Mouse (Mus musculus) liver, adult 2 months (tissue): ENCODE results near the gene Mrvi1. TPM values are rescaled to one million over a fixed set of nuclear protein-coding genes. Genes with fewer than 3 reads are reported as not detected.

Experiments used
- DNase-seq: peaks from one replicate; pipeline ENCODE4 v3.0.0-alpha.2; 2011; ENCODE audit warnings: low read depth, low spot score; ENCODE audit errors: extremely low read depth
- H3K27ac ChIP-seq: fragments of 200-500 bp; replicated peaks from 2 replicates; pipeline ENCODE4 v1.5.1; 2012; ENCODE audit warnings: low read depth, mild to moderate bottlenecking, control low read depth, inconsistent platforms, low read length; ENCODE audit not compliant: insufficient read depth
- H3K27me3 ChIP-seq: fragments of 200-500 bp; 2 replicates; pipeline ENCODE4 v1.6.1; 2012; ENCODE audit warnings: mild to moderate bottlenecking, moderate library complexity, low read length, inconsistent platforms; ENCODE audit not compliant: control insufficient read depth, insufficient read depth
- H3K36me3 ChIP-seq: fragments of 200-500 bp; 2 replicates; pipeline ENCODE4 v1.6.1; 2012; ENCODE audit warnings: low read length, inconsistent platforms; ENCODE audit not compliant: control insufficient read depth, insufficient read depth
- H3K4me1 ChIP-seq: fragments of 200-500 bp; 2 replicates; pipeline ENCODE4 v1.6.1; 2011; ENCODE audit warnings: low read length; ENCODE audit not compliant: control insufficient read depth, insufficient read depth
- H3K4me3 ChIP-seq: fragments of 200-500 bp; 2 replicates; pipeline ENCODE4 v1.5.1; 2011; ENCODE audit warnings: low read depth, mild to moderate bottlenecking, control low read depth, low read length, moderate library complexity; ENCODE audit not compliant: insufficient read depth
- H3K79me2 ChIP-seq: fragments of 200-500 bp; 2 replicates; pipeline ENCODE4 v1.6.1; 2012; ENCODE audit warnings: inconsistent platforms, mild to moderate bottlenecking, low read length, moderate library complexity; ENCODE audit not compliant: control insufficient read depth, insufficient read depth
- H3K9ac ChIP-seq: fragments of 200-500 bp; 2 replicates; pipeline ENCODE4 v1.6.1; 2012; ENCODE audit warnings: low read depth, mild to moderate bottlenecking, control low read depth, inconsistent platforms, low read length
- CTCF ChIP-seq: fragments of 200-500 bp; IDR thresholded peaks from 2 replicates; pipeline ENCODE4 v1.5.1; 2011; ENCODE audit warnings: low read depth, low read length, control low read depth
- POLR2A ChIP-seq: fragments of 200-500 bp; IDR thresholded peaks from 2 replicates; pipeline ENCODE4 v1.6.1; 2011; ENCODE audit warnings: low read length, control low read depth; ENCODE audit not compliant: insufficient read depth; ENCODE audit errors: extremely low read depth
- WGBS: fragments of 180-500 bp; shearing (Covaris S2); methylation state at CpG from one replicate; pipeline ENCODE4 v1.1.7; 2018; 5-methylcytosine and 5-hydroxymethylcytosine counted together
- polyA plus RNA-seq: library from polyadenylated mRNA; depleted of rRNA; stranded (reverse); fragments of >200 nt; gene quantifications from 2 replicates; pipeline ENCODE4 v1.2.3, GENCODE M21; 2012
- total RNA-seq: library from RNA; depleted of rRNA; stranded (reverse); fragments of >200 nt; gene quantifications from 2 replicates; pipeline ENCODE4 v1.2.3, GENCODE M21; 2014

Gene Mrvi1
- total and polyA plus RNA-seq, 2 experiments, result 0.55 to 1.3 TPM

DNA sequence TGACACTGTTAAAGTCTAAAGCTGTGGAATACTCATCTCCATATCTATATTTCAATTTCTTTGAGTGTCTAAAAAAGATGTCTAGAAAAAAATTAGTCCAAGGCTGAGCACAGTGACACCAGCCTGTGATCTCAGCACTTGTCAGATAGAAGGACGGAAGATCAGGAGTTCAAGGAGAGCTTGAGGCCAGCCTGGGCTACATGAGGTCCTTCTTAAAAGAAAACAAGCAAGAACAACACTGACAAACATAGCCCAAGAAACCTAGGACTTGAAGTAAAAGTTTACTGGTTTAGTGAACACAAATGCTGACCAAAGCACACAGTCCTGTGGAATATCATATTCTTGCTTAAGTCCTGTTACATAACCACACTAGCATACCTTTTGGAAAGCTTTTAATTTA lies 148.2 kb downstream of the Mrvi1 start:
- no peak overlapping the region for H3K9ac ChIP-seq
- 95% methylated on average over 1 of the region's 1 CpGs for WGBS
- TF ChIP-seq POLR2A (no peak), CTCF (no peak)
- peaks cover 27% of the 10 kb centered on the region for H3K36me3 ChIP-seq
- H3K27me3 ChIP-seq, result no peaks in the 10 kb centered on the region
- no peak overlapping the region for H3K4me3 ChIP-seq
- H3K4me1 ChIP-seq, result peaks cover 6% of the 10 kb centered on the region
- peaks cover 2% of the 10 kb centered on the region; the same call in 1 of the 2 replicates for H3K79me2 ChIP-seq
- no peak overlapping the region for H3K27ac ChIP-seq
- peak; percentile 45 for DNase-seq

DNA sequence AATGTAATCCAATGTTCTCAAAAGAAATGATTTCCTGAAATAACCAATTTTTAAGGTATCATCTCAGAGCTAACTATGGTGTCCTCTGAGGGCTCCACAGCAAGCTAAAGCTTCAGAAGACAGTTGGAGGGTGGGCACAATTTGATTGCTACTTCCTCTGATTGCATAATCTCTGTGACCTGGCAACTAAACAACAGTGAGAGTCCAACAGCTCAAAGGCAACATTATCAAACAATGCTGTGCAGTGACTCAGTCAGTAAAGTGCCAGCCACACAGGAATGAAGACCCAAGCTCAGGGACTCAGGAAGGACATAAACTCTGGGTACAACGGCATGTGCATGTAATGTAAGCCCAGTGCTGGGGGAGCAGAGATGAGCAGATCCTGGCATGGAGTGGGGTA lies 149.2 kb downstream of the Mrvi1 start:
- 13% methylated on average over 1 of the region's 1 CpGs for WGBS
- DNase-seq, result peak; percentile 71
- peaks cover 6% of the 10 kb centered on the region for H3K4me1 ChIP-seq
- no peak overlapping the region for H3K4me3 ChIP-seq
- TF ChIP-seq CTCF (no peak), POLR2A (no peak)
- H3K36me3 ChIP-seq, result peaks cover 31% of the 10 kb centered on the region
- no peak overlapping the region for H3K9ac ChIP-seq
- H3K79me2 ChIP-seq, result peaks cover 2% of the 10 kb centered on the region; the same call in 1 of the 2 replicates
- H3K27ac ChIP-seq, result 0 out of 2 replicates have a peak overlapping the region, but pooled peaks have one; percentile 4
- no peaks in the 10 kb centered on the region for H3K27me3 ChIP-seq

DNA sequence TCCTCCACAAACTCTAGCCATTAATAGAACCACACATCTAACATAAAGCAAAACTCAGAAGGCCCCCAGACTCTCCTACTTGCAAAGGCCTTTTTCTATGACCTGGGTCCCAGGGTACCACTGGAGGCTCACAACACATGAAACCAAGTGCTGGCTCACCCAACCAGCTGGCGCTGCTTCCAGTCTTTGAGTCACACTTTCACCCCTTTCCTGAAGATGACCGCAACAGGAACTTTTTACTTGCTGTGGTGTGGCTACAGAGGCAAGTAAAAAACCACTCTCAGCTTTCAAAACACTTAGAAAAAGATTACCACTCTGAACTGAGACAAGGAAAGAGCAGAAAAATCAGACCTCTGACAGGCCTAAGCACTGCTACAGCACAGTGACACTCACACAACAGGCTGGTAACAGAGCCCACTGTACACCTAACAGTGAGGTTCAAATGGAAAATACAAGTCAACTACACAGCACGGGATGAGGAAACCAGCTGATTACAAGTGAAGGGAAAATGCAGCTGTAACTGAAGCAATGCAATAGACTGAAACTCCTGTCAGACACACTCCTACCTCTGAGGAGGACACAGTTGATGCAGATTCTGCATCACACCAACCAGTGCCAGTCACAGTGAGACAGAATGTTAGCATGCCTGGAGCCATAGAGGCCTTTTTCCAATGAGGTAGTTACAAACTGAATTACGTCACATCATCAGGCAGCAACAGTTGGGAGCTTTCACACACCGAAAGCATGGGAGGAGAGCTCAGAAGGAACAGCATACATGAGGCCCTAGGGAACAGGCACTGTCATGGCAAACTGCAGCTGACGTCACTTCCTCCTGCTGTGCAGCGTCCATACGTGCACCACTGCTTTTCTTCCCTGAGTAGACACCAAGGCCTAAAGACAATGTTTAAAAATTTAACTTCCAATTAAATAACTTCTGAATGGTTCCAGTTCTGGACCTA lies 158.0 kb downstream of the Mrvi1 start:
- DNase-seq, result no peak
- WGBS, result 86% methylated on average over 8 of the region's 8 CpGs
- H3K36me3 ChIP-seq, result peaks cover 14% of the 10 kb centered on the region; the same call in 1 of the 2 replicates
- H3K4me3 ChIP-seq, result no peak overlapping the region
- H3K27ac ChIP-seq, result no peak overlapping the region
- TF ChIP-seq CTCF, result no peak
- no peak for TF ChIP-seq POLR2A
- no peak overlapping the region for H3K9ac ChIP-seq
- no peaks in the 10 kb centered on the region for H3K79me2 ChIP-seq
- peaks cover 10% of the 10 kb centered on the region for H3K4me1 ChIP-seq
- H3K27me3 ChIP-seq, result no peaks in the 10 kb centered on the region

DNA sequence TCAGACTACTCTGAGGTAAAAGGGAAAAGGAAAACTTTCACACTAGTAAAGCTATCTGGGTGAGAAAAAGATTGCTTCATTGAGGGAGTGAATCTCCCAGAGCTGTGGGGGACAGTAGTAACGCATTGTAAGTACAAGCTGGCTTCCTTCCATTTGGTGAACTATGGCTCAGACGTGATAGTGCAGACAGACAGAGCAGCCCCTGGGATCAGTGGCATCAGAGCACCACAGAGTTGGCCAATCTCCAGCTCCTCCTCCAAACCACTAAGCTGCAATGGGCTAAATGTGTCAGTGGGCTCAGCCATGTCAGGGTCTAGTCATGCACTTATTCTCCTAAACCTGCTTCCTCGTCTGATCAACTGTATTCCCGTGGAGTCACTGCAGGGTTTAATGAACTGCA lies 158.7 kb downstream of the Mrvi1 start:
- Histone ChIP-seq H3K27ac (no peak overlapping the region), H3K27me3 (no peaks in the 10 kb centered on the region), H3K4me1 (peaks cover 13% of the 10 kb centered on the region), H3K79me2 (no peaks in the 10 kb centered on the region), H3K36me3 (peaks cover 11% of the 10 kb centered on the region; the same call in 1 of the 2 replicates), H3K4me3 (no peak overlapping the region), H3K9ac (no peak overlapping the region)
- peak; percentile 31 for DNase-seq
- TF ChIP-seq POLR2A, result no peak
- TF ChIP-seq CTCF, result no peak
- 56% methylated on average over 4 of the region's 4 CpGs for WGBS

DNA sequence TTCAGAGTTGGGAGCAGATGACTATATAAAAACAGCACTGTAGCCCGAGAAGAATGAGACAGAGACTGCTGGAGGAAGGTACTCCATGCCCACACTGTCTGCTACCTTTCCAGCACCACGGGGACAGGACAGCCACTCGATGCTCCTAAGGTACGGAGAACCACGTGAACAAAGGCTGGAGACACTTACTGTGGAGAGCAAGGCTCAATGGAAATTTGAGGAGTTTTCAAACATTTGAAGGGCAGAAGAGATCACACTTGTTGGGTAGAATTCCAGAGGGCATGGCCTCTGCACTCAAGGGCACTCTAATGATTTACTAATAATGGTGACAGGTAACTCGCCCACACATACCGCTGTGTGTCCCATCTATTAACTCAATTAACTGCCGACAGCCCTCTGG lies 159.2 kb downstream of the Mrvi1 start:
- no peak overlapping the region for H3K9ac ChIP-seq
- H3K36me3 ChIP-seq, result peaks cover 9% of the 10 kb centered on the region; the same call in 1 of the 2 replicates

More for the DNA sequence above, 159.2 kb downstream of the Mrvi1 start:
- peak; percentile 84 for DNase-seq
- H3K79me2 ChIP-seq, result no peaks in the 10 kb centered on the region
- H3K4me3 ChIP-seq, result no peak overlapping the region
- WGBS, result 36% methylated on average over 8 of the region's 8 CpGs
- no peak overlapping the region for H3K27ac ChIP-seq
- peaks cover 15% of the 10 kb centered on the region for H3K4me1 ChIP-seq
- no peaks in the 10 kb centered on the region for H3K27me3 ChIP-seq
- no peak for TF ChIP-seq POLR2A
- TF ChIP-seq CTCF, result no peak
